Mouse (Mus musculus) ES-E14 (cell line): ENCODE results near the gene Hepacam2.

Source experiments
- MAFK ChIP-seq: IDR thresholded peaks from 2 replicates; pipeline ENCODE4 v1.6.1; 2014; ENCODE audit warnings: mild to moderate bottlenecking, low read depth, low read length, inconsistent platforms; ENCODE audit not compliant: insufficient read depth
- ZC3H11A ChIP-seq: IDR thresholded peaks from 2 replicates; pipeline ENCODE4 v1.6.1; 2012; ENCODE audit warnings: low read depth, mild to moderate bottlenecking, inconsistent platforms, low read length, borderline replicate concordance
- ZNF384 ChIP-seq: IDR thresholded peaks from 2 replicates; pipeline ENCODE4 v1.6.1; 2012; ENCODE audit warnings: low read depth, low read length, inconsistent platforms

- TF ChIP-seq ZNF384, result no peak
- TF ChIP-seq ZC3H11A, result no peak
- no peak for TF ChIP-seq MAFK
Observed at GRCm38 (mm10) chr6:3528198-3528597, 30.1 kb upstream of the Hepacam2 start.
